8 mouse cellular contexts compared by ENCODE assay signal in genomic region chr6:108569460-108570187, GRCm38 (mm10).
DNase-seq lines count a peak whose midpoint lies in the region; ATAC-seq and TF ChIP-seq lines count a peak whose summit lies in the region.

No protein-coding gene starts in this region.

- WGBS in lung, embryonic 15.5 days, result 46% methylated on average over 7 of the region's 7 CpGs
- 68% methylated on average over 7 of the region's 7 CpGs for WGBS in forebrain, postnatal 0 days

- no peaks in the 10 kb centered on the region for H3K9me3 ChIP-seq in lung, embryonic 15.5 days
- H3K9me3 ChIP-seq in forebrain, postnatal 0 days (ENCODE audit: low read length), result no peaks in the 10 kb centered on the region

- no peak overlapping the region for H3K4me3 ChIP-seq in lung, embryonic 15.5 days
- no peak overlapping the region for H3K4me3 ChIP-seq in forebrain, postnatal 0 days (ENCODE audit: low read depth, low read length)

- ATAC-seq in lung, embryonic 15.5 days (ENCODE audit: borderline replicate concordance, extremely low read depth, low FRiP score, low TSS enrichment), result peak; percentile 36; the same call in 1 of the 2 replicates
- ATAC-seq in forebrain, postnatal 0 days, result no peak

- peak; percentile 67 for DNase-seq in ES-CJ7 (ENCODE audit: low read depth, low spot score)
- DNase-seq in embryo, embryonic 9.5 days (ENCODE audit: extremely low spot score), result peak; percentile 32
- peak; percentile 14 for DNase-seq in heart, postnatal 4 days
- DNase-seq in forebrain, postnatal 0 days, result no peak
- DNase-seq in left cerebral cortex, adult 18-20 months (ENCODE audit: low spot score in 2 of 2), result no peak
- DNase-seq in testis, postnatal 14 days (ENCODE audit: low spot score), result no peak
- no peak for DNase-seq in frontal cortex, postnatal 25 days (ENCODE audit: low spot score in 2 of 2)

- H3K4me1 ChIP-seq in lung, embryonic 15.5 days, result peaks cover 20% of the 10 kb centered on the region
- no peaks in the 10 kb centered on the region for H3K4me1 ChIP-seq in forebrain, postnatal 0 days (ENCODE audit: insufficient read depth)

- no peaks in the 10 kb centered on the region for H3K36me3 ChIP-seq in lung, embryonic 15.5 days
- no peaks in the 10 kb centered on the region for H3K36me3 ChIP-seq in forebrain, postnatal 0 days (ENCODE audit: insufficient read depth)

- H3K9ac ChIP-seq in lung, embryonic 15.5 days, result no peak overlapping the region
- no peak overlapping the region for H3K9ac ChIP-seq in forebrain, postnatal 0 days

- no peak overlapping the region for H3K4me2 ChIP-seq in lung, embryonic 15.5 days
- H3K4me2 ChIP-seq in forebrain, postnatal 0 days (ENCODE audit: low read depth), result no peak overlapping the region

- H3K27ac ChIP-seq in lung, embryonic 15.5 days, result peak overlapping the region; percentile 13; the same call in 1 of the 2 replicates
- no peak overlapping the region for H3K27ac ChIP-seq in forebrain, postnatal 0 days (ENCODE audit: low read depth, low read length)

- TF ChIP-seq CTCF in forebrain, postnatal 0 days (IDR thresholded peaks at IDR 0.05; ENCODE audit: low read depth), result no peak

- no peaks in the 10 kb centered on the region for H3K27me3 ChIP-seq in lung, embryonic 15.5 days
- H3K27me3 ChIP-seq in forebrain, postnatal 0 days (ENCODE audit: insufficient read depth, low read length), result no peaks in the 10 kb centered on the region

Comparison
In these comparisons a context has a peak if more than half of its experiments do, and no peak if none do; other contexts are left out.
1. DNase-seq: peak in ES-CJ7 (single experiment), embryo, embryonic 9.5 days (single experiment) and heart, postnatal 4 days (single experiment); none in forebrain, postnatal 0 days (single experiment), left cerebral cortex, adult 18-20 months (0 of 2), testis, postnatal 14 days (single experiment) and frontal cortex, postnatal 25 days (0 of 2).